Mouse (Mus musculus) gastrocnemius, adult 2 months (tissue): Measurements from ENCODE around the gene Dbf4. TPM values are rescaled to one million over a fixed set of nuclear protein-coding genes. Genes with fewer than 3 reads are reported as not detected.
A peak's percentile ranks its signal among the peaks of the same experiment; 100 is the strongest.

ENCODE experiments used
- DNase-seq: peaks from one replicate; pipeline ENCODE4 v3.0.0; 2022
- H3K27ac ChIP-seq: fragments of 200-600 bp; 2 replicates; pipeline ENCODE4 v1.8.1; 2022; ENCODE audit warnings: mild to moderate bottlenecking
- H3K4me3 ChIP-seq: fragments of 200-600 bp; 2 replicates; pipeline ENCODE4 v1.8.1; 2022; ENCODE audit warnings: mild to moderate bottlenecking, moderate library complexity
- CTCF ChIP-seq: fragments of 200-600 bp; IDR thresholded peaks from 2 replicates; pipeline ENCODE4 v1.8.1; 2022; ENCODE audit warnings: antibody characterized with exemption, mild to moderate bottlenecking, moderate library complexity
- intact Hi-C: fragments of 180-260 bp; cut with DNase I; formaldehyde crosslinking; loops from one replicate; pipeline ENCODE4 v1.15.1; 2025
- total RNA-seq, 2 experiments: library from RNA; stranded (reverse); gene quantifications; 2 replicates each; pipeline ENCODE4 v1.2.3; 2021

Dbf4 gene
- total RNA-seq, 2 experiments from 2014 or later, result 0.36 to 0.79 TPM

- Histone ChIP-seq H3K27ac (peak overlapping the region; percentile 53), H3K4me3 (no peak overlapping the region)
- peak; percentile 29 for DNase-seq
- intact Hi-C loops, result no loop called here
- no peak for TF ChIP-seq CTCF
Measured at GRCm38 (mm10) chr5:8356885-8357651, 65.4 kb downstream of the Dbf4 start.

- DNase-seq, result no peak
- H3K27ac ChIP-seq, result no peak overlapping the region
- no peak overlapping the region for H3K4me3 ChIP-seq
- no peak for TF ChIP-seq CTCF
- intact Hi-C loops, result no loop called here
Measured at GRCm38 (mm10) chr5:8356326-8356725, 66.2 kb downstream of the Dbf4 start.

GRCm38 (mm10) chr5:8349557-8349956, 73.0 kb downstream of the Dbf4 start:
- no peak for TF ChIP-seq CTCF
- no peak for DNase-seq
- Histone ChIP-seq H3K4me3 (no peak overlapping the region), H3K27ac (no peak overlapping the region)
- intact Hi-C loops, result no loop called here

Other genes with a start within 250 kb of the Dbf4 start
- gene Adam22, start 54.6 kb downstream of the Dbf4 start, total RNA-seq, result 1 to 10 TPM; 1.6 to 2.8 TPM
- 1 to 10 TPM; 3.3 to 4.5 TPM for gene Slc25a40, start 134 bp upstream of the Dbf4 start, total RNA-seq
- under 1 TPM; 0.05 to 0.17 TPM for gene Rundc3b, start 200.2 kb upstream of the Dbf4 start, total RNA-seq
- 1 to 10 TPM; 3.9 to 4.4 TPM for gene Abcb1a, start 237.4 kb upstream of the Dbf4 start, total RNA-seq